Mouse (Mus musculus): ENCODE measurements at regions not wholly inside any gene's neighbourhood (a gene's known extent, or its start where the extent isn't known, plus 50 kb on each side); places are given as distances from the start of the nearest gene placed in this dataset.

DNA sequence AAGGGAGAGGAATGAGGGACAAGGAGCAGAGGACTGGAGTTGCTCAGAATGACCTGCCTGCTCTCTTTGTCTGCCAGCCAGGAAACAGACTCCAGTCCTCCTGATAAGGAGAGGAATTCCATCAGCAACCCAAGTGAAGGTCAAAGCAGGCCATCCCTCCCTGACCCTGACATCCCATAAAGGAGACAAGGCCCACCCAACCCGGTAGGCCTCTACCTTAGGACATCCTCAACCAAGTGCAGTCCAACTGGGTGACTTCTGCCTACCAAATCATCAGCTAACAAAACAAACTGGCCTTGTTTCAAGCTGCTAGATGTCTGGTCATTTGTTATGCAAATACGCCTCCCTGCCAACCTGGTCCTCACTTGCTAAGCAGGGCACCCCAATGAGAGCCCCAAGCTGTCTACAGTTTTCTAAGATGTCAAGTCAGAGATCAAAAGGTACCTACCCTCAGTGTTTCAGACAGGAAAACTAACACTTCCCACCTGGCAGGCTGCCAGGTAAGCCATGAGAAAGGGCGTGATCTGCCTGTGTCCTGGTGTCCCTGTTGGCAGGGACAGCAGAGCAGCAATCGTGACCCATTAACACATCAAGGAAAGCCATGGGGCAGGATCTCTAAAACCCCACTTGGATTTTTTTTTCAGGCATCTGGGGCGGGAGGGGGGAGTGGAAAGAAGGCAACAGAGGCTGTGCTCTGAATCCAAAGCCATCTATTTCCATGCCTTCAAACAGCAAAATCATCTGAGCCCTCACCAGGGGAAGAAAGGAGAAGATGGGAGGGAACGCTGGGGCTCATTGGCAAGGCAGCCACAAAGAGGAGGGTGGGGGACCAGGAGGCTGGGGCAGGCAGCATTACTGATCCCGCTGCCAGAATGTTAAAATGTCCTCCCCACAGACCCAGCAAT, 227.6 kb upstream of the Cdh5 start:
- DNase-seq (ENCODE audit: extremely low spot score in 1 of 2, low spot score in 2 of 2), result peak in 1 of 2 experiments; percentile 76
- intact Hi-C loops (cut with DNase I), result no loop called here

DNA sequence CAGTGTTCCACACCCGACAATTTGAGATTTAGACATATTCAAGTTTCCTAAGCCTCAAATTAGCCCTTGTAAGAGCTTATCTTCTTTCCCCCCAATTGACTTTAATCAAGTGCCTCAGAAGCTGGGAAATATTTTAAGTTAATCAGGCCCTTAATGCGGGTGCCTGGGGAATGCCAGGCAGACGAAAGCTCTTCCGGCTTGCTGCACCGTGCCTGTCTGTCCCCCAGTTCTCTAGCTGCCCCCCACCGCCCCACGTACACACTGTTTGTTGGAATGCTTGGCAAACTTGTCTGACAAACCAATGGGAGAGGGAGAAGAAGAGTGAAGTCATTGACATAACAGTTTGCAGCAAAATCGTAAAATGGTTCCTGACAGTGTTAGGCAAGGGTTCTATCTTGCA, 226.9 kb upstream of the Cdh5 start:
- intact Hi-C loops (cut with DNase I), result no loop called here
- DNase-seq (ENCODE audit: extremely low spot score in 1 of 2, low spot score in 2 of 2), result no peak

GRCm38 (mm10) chr8:103879505-103879904, 221.9 kb upstream of the Cdh5 start:
- no peak for DNase-seq (ENCODE audit: extremely low spot score in 1 of 2, low spot score in 2 of 2)
- intact Hi-C loops (cut with DNase I), result no loop called here

GRCm38 (mm10) chr8:103880431-103881145, 220.8 kb upstream of the Cdh5 start:
- no peak for DNase-seq (ENCODE audit: extremely low spot score in 1 of 2, low spot score in 2 of 2)
- intact Hi-C loops (cut with DNase I), result no loop called here

GRCm38 (mm10) chr8:103881146-103881486, 220.3 kb upstream of the Cdh5 start:
- DNase-seq (ENCODE audit: extremely low spot score in 1 of 2, low spot score in 2 of 2), result no peak
- intact Hi-C loops (cut with DNase I), result no loop called here

GRCm38 (mm10) chr8:103884873-103885780, 216.3 kb upstream of the Cdh5 start:
- intact Hi-C loops (cut with DNase I), result no loop called here

DNA sequence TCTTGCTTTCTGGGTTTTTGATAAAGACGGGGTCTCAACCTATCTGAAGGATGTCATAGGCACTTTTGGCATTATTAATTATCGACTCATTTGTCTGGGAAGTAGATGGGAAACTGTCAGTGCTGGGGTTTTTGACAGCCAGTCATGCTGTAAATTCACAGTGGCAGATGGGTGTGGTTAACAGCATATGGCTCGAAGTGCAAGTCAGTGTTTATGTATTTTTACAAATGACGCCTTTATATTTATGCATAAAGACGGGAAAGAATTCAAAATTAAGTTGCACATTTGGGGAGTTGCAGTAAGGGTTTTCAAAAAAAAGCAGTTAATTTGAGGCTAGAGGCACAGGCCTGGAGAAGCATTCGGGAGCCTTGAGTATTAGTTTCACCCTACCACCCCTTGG, 206.8 kb upstream of the Cdh5 start:
- no peak for DNase-seq (ENCODE audit: extremely low spot score in 1 of 2, low spot score in 2 of 2)
- intact Hi-C loops (cut with DNase I), result no loop called here

More at GRCm38 (mm10) chr8:103884873-103885780, 216.3 kb upstream of the Cdh5 start:
- no peak for DNase-seq (ENCODE audit: extremely low spot score in 1 of 2, low spot score in 2 of 2)

DNA sequence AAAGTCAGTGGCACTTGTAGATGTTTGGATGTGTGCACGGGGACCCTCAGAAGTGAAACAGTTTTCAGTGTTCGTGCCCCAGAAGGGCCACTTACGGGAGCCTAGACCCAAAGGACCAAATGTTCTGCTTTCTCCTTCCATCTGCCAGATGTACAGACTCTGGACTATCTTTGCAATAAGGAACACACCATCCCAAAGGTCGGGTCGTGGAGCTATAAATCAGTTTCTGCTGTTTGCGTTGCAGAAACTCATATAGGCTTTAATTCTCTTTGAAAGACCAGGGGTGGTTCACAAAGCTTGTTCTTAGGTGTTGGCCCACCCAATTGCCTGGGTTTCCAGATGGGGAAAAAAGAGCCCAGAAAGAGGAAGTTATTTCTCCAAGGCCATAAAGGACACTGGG, 206.3 kb upstream of the Cdh5 start:
- intact Hi-C loops (cut with DNase I), result no loop called here

GRCm38 (mm10) chr8:103897463-103897862, 204.0 kb upstream of the Cdh5 start:
- intact Hi-C loops (cut with DNase I), result no loop called here
- peak in 1 of 2 experiments; percentile 9 for DNase-seq (ENCODE audit: extremely low spot score in 1 of 2, low spot score in 2 of 2)

More for the DNA sequence above, 206.3 kb upstream of the Cdh5 start:
- no peak for DNase-seq (ENCODE audit: extremely low spot score in 1 of 2, low spot score in 2 of 2)

DNA sequence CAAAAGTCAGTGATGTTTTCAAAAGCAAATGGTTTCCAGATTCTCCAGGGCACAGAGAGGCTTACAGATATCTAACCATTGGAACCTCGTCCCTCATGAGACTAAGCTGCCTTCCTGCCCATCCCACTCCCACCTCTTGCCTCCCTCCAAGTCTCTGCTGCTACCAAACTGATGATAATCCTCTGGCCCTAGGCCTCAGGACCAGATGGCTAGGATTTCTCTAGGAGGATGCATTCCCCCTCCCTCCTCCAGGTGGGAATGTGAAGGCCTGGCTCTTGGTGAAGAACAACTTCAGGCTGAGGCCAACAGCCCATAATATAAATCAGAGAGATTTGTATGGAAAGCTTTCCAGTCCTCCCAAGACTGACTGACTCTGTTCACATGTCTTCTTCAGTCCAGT, 198.9 kb upstream of the Cdh5 start:
- DNase-seq (ENCODE audit: extremely low spot score in 1 of 2, low spot score in 2 of 2), result no peak
- intact Hi-C loops (cut with DNase I), result no loop called here

GRCm38 (mm10) chr8:103903635-103904034, 197.8 kb upstream of the Cdh5 start:
- intact Hi-C loops (cut with DNase I), result no loop called here
- no peak for DNase-seq (ENCODE audit: extremely low spot score in 1 of 2, low spot score in 2 of 2)

- DNase-seq (ENCODE audit: extremely low spot score in 1 of 2, low spot score in 2 of 2), result no peak
- intact Hi-C loops (cut with DNase I), result no loop called here
These were observed 193.8 kb upstream of the Cdh5 start for GRCm38 (mm10) chr8:103907662-103908061.

GRCm38 (mm10) chr8:103911287-103912015, 190.0 kb upstream of the Cdh5 start:
- intact Hi-C loops (cut with DNase I), result no loop called here
- no peak for DNase-seq (ENCODE audit: extremely low spot score in 1 of 2, low spot score in 2 of 2)

DNA sequence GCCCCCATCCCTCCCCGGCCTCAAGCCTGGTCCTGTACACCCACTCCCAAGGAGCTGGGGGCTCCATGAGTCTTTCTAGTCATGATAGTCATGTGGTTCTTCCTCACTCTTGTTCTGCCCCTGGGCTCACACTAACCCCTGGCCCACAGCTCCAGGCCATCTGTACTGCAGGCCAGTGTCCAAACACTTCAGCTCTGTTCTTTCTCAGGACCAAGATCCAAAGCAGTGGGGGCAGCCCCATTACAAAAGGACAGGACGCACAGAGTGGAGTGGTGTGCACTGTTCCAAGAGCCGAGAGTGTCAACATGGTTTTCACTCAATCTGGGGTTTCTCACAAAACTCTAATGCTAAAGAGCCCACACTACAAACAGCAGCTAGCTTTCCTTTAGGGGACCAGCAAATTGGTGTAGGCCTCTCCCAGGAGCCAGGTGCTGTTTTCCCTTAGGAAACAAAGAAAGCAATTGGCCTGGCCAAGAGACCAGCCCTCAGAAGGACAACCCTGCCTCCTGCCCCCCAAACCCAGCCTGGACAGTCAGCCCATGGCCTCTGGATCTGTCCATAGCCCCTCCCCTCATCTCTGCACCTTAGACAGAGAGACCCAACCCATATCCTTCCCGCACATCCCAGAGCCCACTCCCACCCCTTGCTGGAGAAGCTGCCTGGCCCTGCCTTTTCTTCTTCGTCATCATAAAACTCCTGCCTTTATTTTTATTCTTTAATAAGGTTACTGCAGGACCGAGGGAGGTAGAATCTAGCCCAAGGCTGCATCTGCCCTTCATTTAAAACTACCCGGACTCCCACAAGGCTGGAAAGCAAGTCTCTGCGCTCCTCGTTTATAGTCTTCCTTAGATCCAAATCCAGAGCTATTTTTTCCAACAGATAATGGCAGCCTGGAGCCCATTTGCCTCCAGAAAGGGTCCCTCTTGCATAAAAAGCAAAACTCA, 188.2 kb upstream of the Cdh5 start:
- intact Hi-C loops (cut with DNase I), result no loop called here
- no peak for DNase-seq (ENCODE audit: extremely low spot score in 1 of 2, low spot score in 2 of 2)

DNA sequence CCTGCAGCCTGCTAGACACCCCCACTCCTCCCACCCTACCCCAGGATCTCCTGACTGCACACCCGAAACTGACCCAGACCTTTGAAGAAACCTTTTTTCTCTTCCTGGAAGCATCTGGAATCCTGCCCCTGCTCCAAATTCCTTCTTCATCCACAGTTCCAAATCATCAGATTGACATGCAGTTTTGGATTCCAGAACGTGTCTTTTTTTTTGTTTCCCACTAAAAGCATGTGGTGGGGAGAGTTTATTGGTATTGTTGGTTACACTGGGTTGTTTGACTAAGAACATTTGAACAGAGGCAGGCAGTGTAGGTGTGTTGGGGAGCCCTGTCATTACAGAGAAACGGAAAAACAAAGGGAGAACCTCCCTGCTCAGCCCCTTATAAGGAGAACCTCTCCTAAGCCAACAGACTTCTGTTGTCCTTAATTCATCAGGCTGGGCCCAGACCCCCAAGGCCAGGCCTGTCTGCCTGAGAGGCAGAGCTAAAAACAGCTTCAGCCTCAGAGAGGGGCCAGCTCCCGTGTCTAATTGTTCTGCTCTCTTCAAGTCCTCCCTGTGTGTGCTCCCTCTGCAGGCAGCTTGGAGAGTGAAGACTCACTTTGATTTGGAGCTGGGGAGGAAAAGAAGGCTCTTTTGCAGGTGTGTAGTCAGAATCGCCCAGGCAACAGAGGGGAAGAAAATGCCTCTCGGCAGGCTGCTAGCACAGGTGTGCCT, 187.3 kb upstream of the Cdh5 start:
- intact Hi-C loops (cut with DNase I), result no loop called here
- peak in 1 of 2 experiments; percentile 51 for DNase-seq (ENCODE audit: extremely low spot score in 1 of 2, low spot score in 2 of 2)

- intact Hi-C loops (cut with DNase I), result no loop called here
- no peak for DNase-seq (ENCODE audit: extremely low spot score in 1 of 2, low spot score in 2 of 2)
These were observed 182.1 kb upstream of the Cdh5 start for GRCm38 (mm10) chr8:103919324-103919723.

GRCm38 (mm10) chr8:103921621-103922020, 179.8 kb upstream of the Cdh5 start:
- intact Hi-C loops (cut with DNase I), result no loop called here
- DNase-seq (ENCODE audit: extremely low spot score in 1 of 2, low spot score in 2 of 2), result no peak
